Mouse (Mus musculus) cerebellum, adult 2 months (tissue): ENCODE data around the gene Ggt5.

ENCODE experiments used
- CTCF ChIP-seq: fragments of 200-500 bp; IDR thresholded peaks from 2 replicates; pipeline ENCODE4 v1.5.1; 2011; ENCODE audit warnings: low read depth, mild to moderate bottlenecking, control low read depth, low read length, moderate library complexity, borderline replicate concordance; ENCODE audit not compliant: insufficient read depth
- POLR2A ChIP-seq: fragments of 200-500 bp; IDR thresholded peaks from 2 replicates; pipeline ENCODE4 v1.6.1; 2011; ENCODE audit warnings: low read length, control low read depth, borderline replicate concordance; ENCODE audit not compliant: insufficient read depth

DNA sequence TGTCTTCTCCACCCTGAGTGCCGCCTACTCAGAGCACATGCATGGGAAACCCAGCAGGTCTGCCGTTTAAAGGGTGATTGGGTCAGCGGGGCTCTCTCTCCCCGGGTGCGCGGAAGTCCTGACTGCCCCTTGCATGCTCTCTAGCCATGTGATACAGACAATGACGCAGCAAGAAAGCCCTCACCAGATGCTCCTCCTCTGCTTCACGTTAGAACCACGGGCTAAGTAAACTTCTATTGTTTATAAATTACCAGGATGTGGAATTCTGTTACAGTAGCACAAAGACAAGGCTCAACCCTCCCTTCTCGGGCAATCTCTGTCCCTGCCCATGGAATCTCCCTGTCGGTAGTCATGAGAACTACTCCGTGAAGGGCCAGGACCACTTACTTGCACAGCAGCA is 38.0 kb upstream of the Ggt5 start:
- TF ChIP-seq CTCF (no peak), POLR2A (no peak)
